Mouse (Mus musculus): Measurements from ENCODE around the gene Ctla4. TPM values are rescaled to one million over a fixed set of nuclear protein-coding genes. Genes with fewer than 3 reads are reported as not detected.

The Ctla4 gene
- polyA plus RNA-seq (2014; fragmentation: Nextera tagmentation; extraction: Ambion mirVana) = not detected in 2 replicates

DNA sequence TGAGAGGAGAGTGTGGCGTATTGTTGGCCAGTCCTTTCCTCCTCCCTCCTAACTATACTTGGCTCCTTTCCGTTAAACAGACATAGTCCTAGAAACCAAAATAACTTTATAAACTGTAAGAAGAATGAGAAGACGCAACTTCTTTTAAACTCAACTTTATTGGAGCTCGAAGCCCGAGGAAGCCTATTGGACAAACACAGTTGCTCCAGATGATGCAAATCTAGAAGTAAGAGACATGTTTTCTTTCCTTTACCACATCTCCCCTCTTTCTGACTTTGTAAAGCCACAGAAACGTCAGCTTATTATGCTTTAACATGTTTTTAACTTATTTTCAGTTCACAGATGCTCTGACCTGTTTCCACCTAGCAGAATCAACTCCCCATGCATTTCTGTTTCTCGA, at the start of gene Ctla4:
TSS of gene Ctla4 (plus strand) at position 20 of the 400 bp plus-strand sequence.
- H3K27me3 ChIP-seq (ENCODE audit: control insufficient read depth, insufficient read depth, low read length) = no peaks in the 10 kb centered on the region
- no peaks in the 10 kb centered on the region for H3K36me3 ChIP-seq (ENCODE audit: control insufficient read depth, insufficient read depth, low read length)
- no peak within 1 kb of the TSS for H3K4me2 ChIP-seq
- H3K9ac ChIP-seq (ENCODE audit: low read length) = no peak within 1 kb of the TSS
- no peak within 1 kb of the TSS for H3K27ac ChIP-seq (ENCODE audit: low read depth, low read length)
- DNase-seq (ENCODE audit: low spot score, missing footprints) = no peak
- no peaks in the 10 kb centered on the region for H3K4me1 ChIP-seq (ENCODE audit: control insufficient read depth, insufficient read depth, low read length)
- no peak for ATAC-seq (ENCODE audit: low FRiP score)
- no peaks in the 10 kb centered on the region for H3K9me3 ChIP-seq (ENCODE audit: control insufficient read depth, low read length)
- no peak within 1 kb of the TSS for H3K4me3 ChIP-seq (ENCODE audit: low read depth, low read length)
- WGBS = 88% methylated on average over 7 of the region's 7 CpGs

DNA sequence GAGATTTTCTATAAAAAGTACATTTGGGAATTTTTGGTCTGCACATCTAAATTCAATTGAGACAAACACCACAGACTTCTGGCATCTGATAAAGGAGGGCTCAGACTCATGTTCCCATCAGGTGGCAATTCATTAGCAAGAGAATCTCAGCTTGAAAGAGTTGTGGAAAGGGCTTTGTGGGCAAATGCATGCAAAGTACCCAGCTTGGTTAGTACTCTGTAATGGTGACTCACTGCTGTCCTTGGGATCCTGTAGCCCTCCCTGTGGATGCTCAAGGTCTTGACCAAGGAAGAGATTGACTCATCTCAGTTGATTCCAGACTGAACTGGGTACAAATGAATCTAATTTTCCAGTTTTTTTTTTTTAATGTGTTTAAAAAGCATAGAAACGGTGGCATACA, 47.6 kb upstream of the Ctla4 start:
- no peak for ATAC-seq (ENCODE audit: low FRiP score)
- no peak overlapping the region for H3K27ac ChIP-seq (ENCODE audit: low read depth, low read length)
- no peak overlapping the region for H3K4me2 ChIP-seq
- H3K9me3 ChIP-seq (ENCODE audit: control insufficient read depth, low read length) = no peaks in the 10 kb centered on the region
- H3K4me1 ChIP-seq (ENCODE audit: control insufficient read depth, insufficient read depth, low read length) = no peaks in the 10 kb centered on the region
- no peaks in the 10 kb centered on the region for H3K27me3 ChIP-seq (ENCODE audit: control insufficient read depth, insufficient read depth, low read length)
- no peak overlapping the region for H3K9ac ChIP-seq (ENCODE audit: low read length)
- H3K36me3 ChIP-seq (ENCODE audit: control insufficient read depth, insufficient read depth, low read length) = no peaks in the 10 kb centered on the region
- 89% methylated on average over 1 of the region's 1 CpGs for WGBS
- DNase-seq (ENCODE audit: low spot score, missing footprints) = no peak
- no peak overlapping the region for H3K4me3 ChIP-seq (ENCODE audit: low read depth, low read length)

DNA sequence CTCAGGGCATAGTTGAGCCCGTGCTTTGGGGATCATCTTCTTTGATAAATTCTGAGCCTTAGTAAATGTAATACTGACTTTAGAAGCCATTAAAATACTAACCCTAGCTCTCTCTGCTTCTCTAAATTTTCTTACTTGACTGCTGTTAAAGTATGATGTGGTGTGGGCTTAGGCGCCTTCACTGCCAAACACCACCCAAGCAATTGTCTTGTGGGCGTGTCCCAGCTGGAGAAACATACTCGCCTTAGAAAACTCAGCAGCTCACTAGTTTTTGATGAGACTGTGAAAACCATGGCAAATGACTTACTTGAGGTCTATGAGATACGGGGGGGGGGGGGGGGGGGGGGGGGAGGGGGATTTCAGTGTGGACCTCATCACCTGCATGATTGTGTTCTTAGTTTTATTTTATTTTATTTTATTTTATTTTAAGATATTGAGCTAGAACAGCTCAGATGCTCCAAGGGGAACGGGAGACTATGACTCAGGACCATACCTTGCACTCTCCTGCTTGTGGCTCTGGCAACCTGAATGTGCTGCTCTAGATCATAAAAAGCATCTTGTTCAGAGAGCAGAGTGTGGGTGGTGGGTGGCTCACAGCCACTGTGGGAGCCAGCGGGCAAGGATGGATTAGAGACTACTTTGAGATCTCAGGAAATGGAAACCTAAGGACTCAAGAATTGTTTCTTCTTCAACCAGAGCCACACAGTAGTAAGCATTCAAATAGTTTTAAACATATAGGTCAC, 41.3 kb upstream of the Ctla4 start:
- 89% methylated on average over 6 of the region's 7 CpGs for WGBS
- no peaks in the 10 kb centered on the region for H3K36me3 ChIP-seq (ENCODE audit: control insufficient read depth, insufficient read depth, low read length)
- ATAC-seq (ENCODE audit: low FRiP score) = no peak
- H3K4me3 ChIP-seq (ENCODE audit: low read depth, low read length) = no peak overlapping the region
- H3K27me3 ChIP-seq (ENCODE audit: control insufficient read depth, insufficient read depth, low read length) = no peaks in the 10 kb centered on the region
- no peaks in the 10 kb centered on the region; the same call in 1 of the 2 replicates for H3K4me1 ChIP-seq (ENCODE audit: control insufficient read depth, insufficient read depth, low read length)
- H3K4me2 ChIP-seq = no peak overlapping the region
- no peak overlapping the region for H3K9ac ChIP-seq (ENCODE audit: low read length)
- H3K27ac ChIP-seq (ENCODE audit: low read depth, low read length) = no peak overlapping the region
- no peak for DNase-seq (ENCODE audit: low spot score, missing footprints)
- no peaks in the 10 kb centered on the region for H3K9me3 ChIP-seq (ENCODE audit: control insufficient read depth, low read length)

DNA sequence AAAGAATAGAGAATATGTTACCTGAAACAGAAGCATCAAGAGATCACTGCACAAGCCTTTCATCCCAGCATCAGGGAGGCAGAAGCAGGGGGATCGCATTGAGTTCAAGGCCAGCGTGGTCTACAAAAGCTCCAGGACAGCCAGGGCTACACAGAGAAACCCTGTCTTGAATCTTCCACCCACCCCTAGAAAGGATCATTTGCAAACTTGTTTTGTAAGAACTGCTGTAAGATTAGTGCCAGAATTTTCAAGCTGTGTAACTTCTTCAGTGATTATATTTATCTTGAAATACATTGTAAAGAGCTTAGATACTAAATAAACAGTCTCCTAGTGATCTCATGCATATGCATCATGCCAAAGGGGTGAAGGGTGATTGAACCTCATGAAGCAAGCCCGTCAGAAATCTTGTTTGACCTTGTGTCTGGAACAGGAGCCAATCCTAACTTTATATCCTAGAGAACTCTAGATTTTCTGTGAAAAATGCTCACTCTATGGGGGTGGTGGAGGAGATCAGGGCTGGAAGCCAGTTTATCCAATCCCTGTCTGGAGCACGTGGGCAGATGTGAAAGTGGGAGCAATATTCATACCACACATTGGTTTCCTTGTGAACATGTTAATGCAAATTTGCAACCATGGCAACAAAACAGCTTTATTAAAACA, 40.1 kb upstream of the Ctla4 start:
- WGBS = 62% methylated on average over 4 of the region's 4 CpGs
- H3K27ac ChIP-seq (ENCODE audit: low read depth, low read length) = no peak overlapping the region
- no peak overlapping the region for H3K9ac ChIP-seq (ENCODE audit: low read length)
- no peak for DNase-seq (ENCODE audit: low spot score, missing footprints)
- H3K9me3 ChIP-seq (ENCODE audit: control insufficient read depth, low read length) = no peaks in the 10 kb centered on the region
- no peak overlapping the region for H3K4me2 ChIP-seq
- H3K36me3 ChIP-seq (ENCODE audit: control insufficient read depth, insufficient read depth, low read length) = no peaks in the 10 kb centered on the region
- peaks cover 8% of the 10 kb centered on the region; the same call in 1 of the 2 replicates for H3K4me1 ChIP-seq (ENCODE audit: control insufficient read depth, insufficient read depth, low read length)
- H3K4me3 ChIP-seq (ENCODE audit: low read depth, low read length) = no peak overlapping the region
- H3K27me3 ChIP-seq (ENCODE audit: control insufficient read depth, insufficient read depth, low read length) = no peaks in the 10 kb centered on the region
- no peak for ATAC-seq (ENCODE audit: low FRiP score)

DNA sequence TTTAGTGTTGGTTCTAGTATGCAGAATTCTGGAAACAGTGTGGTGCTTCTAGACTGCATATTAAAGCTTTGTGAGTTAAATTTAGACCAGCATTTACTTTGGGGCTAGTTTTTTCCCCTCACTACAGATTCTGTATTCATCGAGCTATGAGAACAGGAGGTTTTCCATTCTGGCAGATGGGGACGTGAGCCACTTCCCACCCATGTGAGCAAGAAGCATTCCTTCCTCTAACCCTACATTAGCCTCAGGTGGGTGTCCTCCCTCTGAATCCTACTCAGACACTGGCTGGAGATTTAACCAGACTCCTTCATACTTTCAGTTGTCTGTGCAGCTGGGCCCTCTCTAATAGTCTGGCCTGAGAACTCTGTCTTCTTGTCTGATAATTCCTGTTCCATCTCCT, 37.7 kb upstream of the Ctla4 start:
- Histone ChIP-seq H3K27ac (ENCODE audit: low read depth, low read length) (no peak overlapping the region), H3K9ac (ENCODE audit: low read length) (no peak overlapping the region), H3K4me2 (no peak overlapping the region), H3K9me3 (ENCODE audit: control insufficient read depth, low read length) (no peaks in the 10 kb centered on the region), H3K4me3 (ENCODE audit: low read depth, low read length) (no peak overlapping the region), H3K36me3 (ENCODE audit: control insufficient read depth, insufficient read depth, low read length) (no peaks in the 10 kb centered on the region), H3K4me1 (ENCODE audit: control insufficient read depth, insufficient read depth, low read length) (peaks cover 15% of the 10 kb centered on the region; the same call in 1 of the 2 replicates), H3K27me3 (ENCODE audit: control insufficient read depth, insufficient read depth, low read length) (no peaks in the 10 kb centered on the region)
- WGBS = 89% methylated on average over 2 of the region's 2 CpGs
- DNase-seq (ENCODE audit: low spot score, missing footprints) = no peak
- ATAC-seq (ENCODE audit: low FRiP score) = no peak

DNA sequence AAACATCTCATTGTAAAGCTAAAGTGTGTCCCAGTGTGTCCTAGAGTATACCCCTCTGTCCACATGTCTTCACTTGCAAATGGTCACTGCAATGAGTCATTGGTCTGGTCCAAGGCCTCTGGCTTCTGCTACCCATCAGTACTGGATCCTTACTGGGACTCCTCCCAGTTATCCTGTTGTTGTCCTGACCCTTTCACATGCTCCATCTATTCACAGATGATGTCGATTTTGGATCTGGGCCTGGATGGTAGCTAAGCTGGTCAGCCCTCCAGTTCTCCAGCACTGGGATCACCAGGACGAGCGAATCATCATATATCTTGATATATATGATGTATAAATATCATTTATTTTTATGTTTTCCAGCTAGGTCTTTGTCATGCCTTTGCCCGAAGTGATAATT, 37.0 kb upstream of the Ctla4 start:
- H3K4me3 ChIP-seq (ENCODE audit: low read depth, low read length) = no peak overlapping the region
- peaks cover 15% of the 10 kb centered on the region; the same call in 1 of the 2 replicates for H3K4me1 ChIP-seq (ENCODE audit: control insufficient read depth, insufficient read depth, low read length)
- H3K9ac ChIP-seq (ENCODE audit: low read length) = no peak overlapping the region
- no peak overlapping the region for H3K4me2 ChIP-seq
- H3K27me3 ChIP-seq (ENCODE audit: control insufficient read depth, insufficient read depth, low read length) = no peaks in the 10 kb centered on the region
- no peak overlapping the region for H3K27ac ChIP-seq (ENCODE audit: low read depth, low read length)
- no peak for DNase-seq (ENCODE audit: low spot score, missing footprints)
- H3K9me3 ChIP-seq (ENCODE audit: control insufficient read depth, low read length) = no peaks in the 10 kb centered on the region
- no peaks in the 10 kb centered on the region for H3K36me3 ChIP-seq (ENCODE audit: control insufficient read depth, insufficient read depth, low read length)
- ATAC-seq (ENCODE audit: low FRiP score) = no peak
- WGBS = 90% methylated on average over 4 of the region's 4 CpGs

DNA sequence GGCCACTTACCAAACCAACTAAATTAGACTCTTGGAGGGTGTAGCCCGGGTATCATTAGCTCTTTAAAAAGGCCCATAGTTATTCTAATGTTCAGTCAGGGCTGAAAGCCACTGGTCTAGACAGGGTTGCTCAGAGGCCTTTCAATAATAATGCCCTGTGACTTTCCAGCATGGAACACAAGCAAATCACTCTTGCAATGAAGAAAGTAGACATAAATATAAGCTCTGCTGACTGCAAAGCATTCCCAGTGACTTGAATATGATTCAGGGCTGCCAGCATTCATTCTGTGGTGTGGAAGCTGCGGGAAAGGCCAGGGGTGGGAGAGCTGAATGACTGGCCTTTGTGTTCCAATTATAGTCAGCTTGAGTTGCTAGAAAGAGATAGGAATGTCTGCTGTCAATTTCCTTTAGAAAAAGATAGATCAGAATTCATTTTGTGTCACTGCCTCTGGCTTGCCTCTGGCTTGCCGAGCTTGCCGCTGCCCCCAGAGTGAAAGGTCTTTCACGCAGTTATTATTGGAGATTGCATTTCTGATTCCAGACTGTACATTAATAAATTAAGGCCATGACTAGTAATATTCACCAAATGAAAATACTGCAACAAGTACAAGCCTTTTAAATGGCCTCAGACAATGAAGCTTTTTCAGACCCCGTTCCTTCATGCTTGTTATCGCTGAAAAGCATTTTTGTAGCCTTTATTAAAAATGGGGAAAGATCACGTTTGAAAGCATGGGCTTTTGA, 35.6 kb upstream of the Ctla4 start:
- H3K4me2 ChIP-seq = no peak overlapping the region
- no peaks in the 10 kb centered on the region for H3K9me3 ChIP-seq (ENCODE audit: control insufficient read depth, low read length)
- DNase-seq (ENCODE audit: low spot score, missing footprints) (peak; percentile 92), ATAC-seq (ENCODE audit: low FRiP score) (peak; percentile 84)
- no peak overlapping the region for H3K4me3 ChIP-seq (ENCODE audit: low read depth, low read length)
- 22% methylated on average over 8 of the region's 8 CpGs for WGBS
- peaks cover 15% of the 10 kb centered on the region; the same call in 1 of the 2 replicates for H3K4me1 ChIP-seq (ENCODE audit: control insufficient read depth, insufficient read depth, low read length)
- H3K27ac ChIP-seq (ENCODE audit: low read depth, low read length) = peak overlapping the region; percentile 46; the same call in 1 of the 2 replicates
- no peaks in the 10 kb centered on the region for H3K36me3 ChIP-seq (ENCODE audit: control insufficient read depth, insufficient read depth, low read length)
- no peaks in the 10 kb centered on the region for H3K27me3 ChIP-seq (ENCODE audit: control insufficient read depth, insufficient read depth, low read length)
- no peak overlapping the region for H3K9ac ChIP-seq (ENCODE audit: low read length)

DNA sequence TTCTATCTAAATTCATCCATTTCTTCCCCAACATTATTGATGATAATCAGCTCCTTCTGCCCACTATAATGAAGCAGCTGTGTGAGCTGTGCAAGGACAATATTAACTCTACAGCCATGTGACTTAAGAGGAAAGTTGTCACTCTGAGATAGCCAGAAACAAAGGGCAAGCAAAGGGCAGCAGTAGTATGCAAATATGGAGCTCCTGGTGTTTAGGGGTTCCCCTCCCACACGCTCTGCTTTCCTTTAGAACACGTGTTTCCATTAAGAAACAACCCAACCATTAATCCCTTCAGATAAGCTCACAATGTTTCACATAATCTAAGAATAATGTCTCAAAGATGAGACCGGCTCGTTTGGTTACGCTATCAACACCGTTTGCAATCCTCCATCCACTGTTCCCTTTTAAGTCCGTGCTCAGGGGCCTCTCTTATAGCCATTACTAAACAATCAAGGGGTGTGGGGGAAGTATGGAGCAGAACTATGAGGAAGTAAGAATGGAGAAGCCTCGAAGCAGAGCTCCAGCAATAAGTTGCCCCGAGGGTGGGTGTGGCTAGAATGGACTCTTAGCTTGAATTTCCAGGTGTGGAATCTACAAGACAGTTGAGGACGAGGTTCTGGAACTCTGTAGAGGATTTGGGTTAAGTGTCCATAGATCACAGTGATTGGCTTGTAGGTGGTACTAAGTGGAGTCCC, 34.6 kb upstream of the Ctla4 start:
- H3K27ac ChIP-seq (ENCODE audit: low read depth, low read length) = no peak overlapping the region
- H3K36me3 ChIP-seq (ENCODE audit: control insufficient read depth, insufficient read depth, low read length) = no peaks in the 10 kb centered on the region
- 53% methylated on average over 10 of the region's 10 CpGs for WGBS
- no peak for ATAC-seq (ENCODE audit: low FRiP score)
- no peak for DNase-seq (ENCODE audit: low spot score, missing footprints)
- no peaks in the 10 kb centered on the region for H3K9me3 ChIP-seq (ENCODE audit: control insufficient read depth, low read length)
- H3K4me1 ChIP-seq (ENCODE audit: control insufficient read depth, insufficient read depth, low read length) = peaks cover 15% of the 10 kb centered on the region; the same call in 1 of the 2 replicates
- no peak overlapping the region for H3K4me3 ChIP-seq (ENCODE audit: low read depth, low read length)
- no peak overlapping the region for H3K4me2 ChIP-seq
- H3K9ac ChIP-seq (ENCODE audit: low read length) = no peak overlapping the region
- H3K27me3 ChIP-seq (ENCODE audit: control insufficient read depth, insufficient read depth, low read length) = no peaks in the 10 kb centered on the region

All from midbrain, embryonic 11.5 days (tissue).